Mouse (Mus musculus): ENCODE data around the gene Ubr3.
"Not testable (repeated sequence)": the region's sequence is repeated elsewhere in the genome, so short reads cannot be mapped to it uniquely, and the experiment has no call there.

The Ubr3 gene

DNA sequence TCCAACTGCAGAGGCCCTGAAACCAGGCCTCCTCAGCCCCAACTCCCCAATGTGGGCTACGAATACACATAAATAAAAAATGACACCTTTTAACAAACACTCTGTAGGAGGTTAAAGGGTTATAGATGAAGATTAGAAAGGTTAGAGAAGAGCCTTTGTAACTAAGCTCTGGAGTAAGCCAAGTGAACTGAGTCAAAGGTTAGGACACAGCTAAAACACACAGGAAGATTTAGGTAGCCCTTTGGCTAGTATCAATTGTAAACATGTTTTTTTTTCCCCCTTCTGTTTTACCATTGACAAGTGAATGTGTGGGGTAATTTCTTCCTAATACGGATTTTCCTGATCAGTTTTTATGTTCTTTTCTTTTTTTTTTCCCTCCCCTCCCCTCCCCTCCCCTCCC lies 15.8 kb downstream of the Ubr3 start:
- no peak for DNase-seq

DNA sequence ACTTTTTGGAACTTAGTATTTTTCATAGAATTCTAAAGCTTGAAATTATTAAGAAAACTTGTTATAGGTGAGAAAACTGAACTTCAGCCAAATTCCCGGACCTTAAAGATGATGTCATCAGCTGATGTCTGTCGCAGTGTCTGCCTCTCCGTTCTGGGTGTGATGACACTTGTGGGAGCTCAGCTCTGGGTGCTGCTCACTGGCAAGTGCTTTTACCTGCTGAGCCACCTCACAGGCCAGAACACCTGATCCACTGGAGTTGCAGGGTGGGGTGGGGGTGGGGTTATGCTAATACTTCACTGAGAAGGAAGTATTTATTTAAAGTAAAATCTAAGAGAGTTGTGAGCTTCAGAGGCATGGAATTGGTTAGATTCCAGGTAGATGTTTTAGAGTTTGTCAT lies 20.3 kb downstream of the Ubr3 start:
- no peak for DNase-seq

DNA sequence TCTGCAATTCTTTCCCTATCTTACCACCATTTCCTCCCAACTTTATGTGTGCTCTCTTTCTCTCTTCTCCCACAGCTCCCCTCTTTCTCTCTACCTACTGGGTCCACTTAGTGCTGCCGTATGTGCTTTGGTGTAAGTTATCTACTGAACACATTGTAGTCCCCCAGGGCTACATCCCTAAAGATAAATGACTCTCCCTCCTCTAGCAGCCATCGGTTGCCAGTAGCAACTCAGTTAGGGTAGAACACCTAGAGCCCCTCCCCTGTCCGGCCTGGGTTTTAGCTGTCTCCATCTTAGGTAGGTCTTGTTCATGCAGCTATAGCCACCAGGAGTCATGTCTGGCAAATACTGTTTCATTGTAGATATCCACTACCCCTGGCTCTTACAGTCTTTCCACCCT lies 27.9 kb downstream of the Ubr3 start:
- no peak for DNase-seq

DNA sequence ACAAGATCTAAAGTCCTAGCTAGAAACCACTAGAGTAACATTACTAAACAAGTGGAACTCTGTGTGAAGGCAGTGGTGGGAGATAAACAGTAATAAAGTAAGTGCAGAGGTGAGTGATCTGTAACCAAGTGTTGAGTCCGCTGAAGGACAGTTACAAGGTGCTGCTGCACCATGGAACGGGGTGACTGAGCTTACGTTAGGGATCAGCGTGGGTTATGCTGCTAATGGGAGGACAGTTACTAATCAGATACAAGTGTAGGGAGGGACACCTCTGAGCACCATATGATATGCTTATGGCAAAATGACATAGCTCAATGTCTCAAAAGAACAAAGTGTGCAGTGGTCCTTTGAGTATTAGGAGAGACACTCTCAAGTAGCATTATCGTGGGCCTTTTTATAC lies 39.3 kb downstream of the Ubr3 start:
- no peak for DNase-seq

DNA sequence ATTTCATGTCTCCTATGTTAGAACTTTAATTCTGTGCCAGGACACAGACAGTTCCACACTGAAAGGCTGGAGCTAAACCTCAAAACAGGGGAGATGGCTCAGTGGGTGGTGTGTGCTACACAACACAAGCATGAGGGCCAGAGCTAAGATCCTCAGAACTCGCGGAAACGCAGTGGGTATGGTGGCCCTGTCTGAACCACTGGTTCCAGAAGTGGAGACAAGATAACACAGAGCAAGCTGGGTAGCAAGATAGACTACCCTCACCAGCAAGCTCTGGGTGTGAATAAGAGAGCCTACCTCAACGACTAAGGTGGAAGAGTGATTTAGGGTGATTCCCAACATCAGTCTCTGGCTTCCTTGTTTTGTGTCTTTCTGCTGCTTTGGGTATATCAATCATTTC lies 42.2 kb downstream of the Ubr3 start:
- DNase-seq: no peak

DNA sequence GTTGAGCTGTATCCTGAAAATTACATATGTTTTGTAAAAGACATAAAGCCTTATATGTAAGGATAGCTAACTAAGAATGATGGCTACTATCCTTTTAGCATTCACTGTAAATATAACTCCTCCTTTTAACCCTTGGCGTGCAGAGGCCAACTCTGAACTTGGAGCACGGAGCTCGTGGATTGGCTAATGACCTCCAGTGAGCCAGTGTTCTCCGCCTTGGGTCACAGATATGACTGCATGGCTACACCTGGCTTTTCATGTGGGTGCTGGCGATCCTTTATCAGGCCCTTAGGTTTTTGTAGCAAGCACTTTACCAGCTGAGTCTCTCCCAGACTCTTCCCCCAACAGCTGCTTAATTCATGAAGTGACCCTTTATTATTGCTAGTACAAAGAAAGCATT lies 42.6 kb downstream of the Ubr3 start:
- DNase-seq: no peak

DNA sequence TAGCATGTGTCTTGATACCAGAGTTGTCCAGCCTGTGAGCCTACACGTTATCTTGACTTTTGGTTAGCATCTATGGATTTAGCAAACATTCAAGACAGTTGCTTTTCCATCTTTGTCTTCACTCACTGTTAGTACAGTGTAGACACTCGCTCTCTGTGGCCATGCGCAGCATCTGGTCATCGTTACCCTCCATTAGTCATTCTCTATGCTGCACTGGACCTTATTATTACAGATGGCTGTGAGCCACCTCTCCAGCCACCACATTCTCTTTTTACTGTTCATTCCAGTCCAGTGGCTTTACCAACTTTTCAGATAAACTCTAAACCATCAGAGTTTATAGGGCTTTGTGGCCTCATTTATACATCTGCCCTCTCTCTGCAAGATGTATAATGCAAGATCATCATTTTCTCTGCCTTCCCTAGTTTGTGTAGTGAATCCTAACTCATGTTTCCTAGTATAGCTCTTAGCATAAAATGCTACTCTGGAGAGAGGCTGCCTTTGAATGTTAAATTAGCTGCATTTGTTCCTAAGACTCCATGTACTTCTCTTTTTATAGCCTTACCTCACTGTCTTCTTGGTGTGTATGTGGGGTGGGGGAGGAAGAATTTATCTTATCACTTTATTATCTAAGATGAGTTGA lies 44.5 kb downstream of the Ubr3 start:
- peak; percentile 7 to 13 for DNase-seq

DNA sequence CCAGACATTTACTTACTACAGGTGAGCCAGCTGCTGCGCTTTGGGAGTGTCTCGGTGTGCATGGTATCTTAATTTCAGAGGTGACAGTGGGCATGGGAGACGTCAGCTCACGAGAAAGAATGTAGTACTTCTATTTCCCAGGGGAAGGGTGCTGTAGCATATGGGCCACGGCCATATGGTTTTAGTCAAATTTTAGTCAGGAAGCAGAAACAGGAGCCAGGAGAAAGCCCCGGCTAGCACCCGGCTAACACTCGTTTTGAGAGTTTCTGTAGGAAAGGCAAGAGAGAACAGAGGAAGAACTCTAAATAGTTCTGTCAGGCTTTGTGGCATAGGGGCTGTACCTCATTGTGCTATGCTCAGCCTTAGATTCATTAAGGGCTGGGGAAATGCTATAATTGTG lies 55.8 kb downstream of the Ubr3 start:
- no peak for DNase-seq

DNA sequence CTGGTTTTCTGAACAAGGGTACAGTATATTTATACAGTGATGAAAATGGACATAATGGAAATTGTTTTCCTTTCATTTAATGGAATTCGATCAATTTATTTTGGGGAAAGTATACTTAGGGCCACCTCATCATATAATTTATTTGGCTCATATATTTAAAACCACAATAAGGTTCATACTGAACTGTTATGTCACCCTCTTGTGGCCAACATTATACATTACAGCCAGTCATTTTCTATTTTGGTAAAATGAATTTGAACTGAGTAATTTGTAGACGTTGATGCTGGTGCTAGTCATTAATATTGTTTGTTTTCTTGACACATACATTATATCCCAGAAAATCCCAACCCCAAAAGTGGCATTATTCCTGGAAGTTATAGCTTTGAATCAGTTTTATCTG lies 58.6 kb downstream of the Ubr3 start:
- DNase-seq: peak in 1 of 2 experiments; percentile 44

DNA sequence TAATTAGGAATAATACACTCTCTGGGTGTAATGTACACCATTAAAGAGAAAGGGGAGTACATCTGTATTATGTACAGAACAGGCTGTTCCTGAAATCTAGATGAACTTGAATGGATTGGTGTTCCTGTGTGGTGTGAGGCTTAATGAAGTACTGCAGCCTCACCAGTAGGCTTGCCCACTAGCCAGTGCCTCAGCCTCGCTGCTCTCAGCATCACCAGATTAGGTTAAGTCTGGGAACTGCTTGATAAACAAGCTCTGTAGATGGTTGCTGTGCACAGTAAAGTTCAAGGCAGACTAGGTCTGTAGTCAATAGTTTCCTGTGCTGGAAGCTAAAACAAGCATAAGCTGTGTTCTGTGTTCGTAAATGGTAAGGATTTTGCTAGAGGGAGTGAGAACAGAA lies 60.6 kb downstream of the Ubr3 start:
- DNase-seq: no peak

DNA sequence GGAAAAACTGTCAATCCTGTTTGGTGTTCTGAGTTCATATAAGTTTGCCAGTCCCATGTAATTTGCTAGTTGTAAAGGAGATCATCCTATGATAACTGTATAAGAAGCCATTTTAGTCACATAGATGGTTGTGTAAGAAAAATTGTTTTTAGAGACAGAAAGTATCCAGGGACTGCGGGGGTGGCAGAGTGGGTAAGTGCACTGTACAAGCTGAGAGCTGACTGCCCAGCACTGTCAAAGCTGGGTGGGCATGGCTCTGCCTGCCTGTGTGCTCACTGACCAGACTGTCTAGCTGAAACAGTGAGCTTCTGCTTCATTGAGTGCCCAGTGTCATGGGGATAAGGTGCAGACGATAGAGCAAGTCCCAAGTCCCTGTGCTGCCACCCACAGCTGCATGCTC lies 77.8 kb downstream of the Ubr3 start:
- DNase-seq: no peak

DNA sequence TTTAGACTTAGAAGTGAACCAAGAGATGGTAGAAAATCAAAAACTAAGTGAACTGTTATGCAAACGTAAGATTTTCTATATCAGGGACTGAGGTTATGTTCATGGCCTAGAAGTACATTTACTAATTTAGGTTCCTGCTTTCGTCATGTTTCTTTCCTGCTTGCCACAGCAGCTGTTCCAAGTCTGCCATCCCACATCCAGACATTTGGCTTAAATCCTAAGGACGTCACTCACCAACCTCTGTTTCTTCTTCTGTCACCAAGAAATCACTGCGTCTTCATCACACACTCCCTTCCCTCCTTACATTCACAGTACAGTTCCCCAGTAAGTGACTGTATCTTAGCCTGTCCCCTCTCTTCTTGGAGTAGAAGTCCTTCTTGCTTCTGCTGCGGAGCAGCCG lies 92.2 kb downstream of the Ubr3 start:
- DNase-seq: no peak

DNA sequence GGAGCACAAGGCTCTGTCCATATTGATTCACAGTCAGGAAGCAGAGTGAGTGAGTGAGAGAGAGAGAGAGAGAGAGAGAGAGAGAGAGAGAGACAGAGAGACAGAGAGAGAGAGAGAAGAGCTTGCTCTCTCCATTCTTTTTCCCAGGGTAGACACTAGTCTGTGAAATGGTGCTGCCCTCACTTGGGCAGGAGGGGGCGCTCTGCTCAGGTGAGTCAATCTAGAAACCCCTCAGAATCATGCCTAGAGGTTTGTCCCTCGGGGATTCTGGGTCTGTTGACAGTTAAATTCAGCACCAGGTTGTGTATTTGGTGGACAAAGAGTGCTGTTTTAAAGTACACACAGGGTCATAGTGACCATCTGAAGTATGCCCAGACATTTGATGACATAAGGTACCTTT lies 93.6 kb downstream of the Ubr3 start:
- DNase-seq: no peak

DNA sequence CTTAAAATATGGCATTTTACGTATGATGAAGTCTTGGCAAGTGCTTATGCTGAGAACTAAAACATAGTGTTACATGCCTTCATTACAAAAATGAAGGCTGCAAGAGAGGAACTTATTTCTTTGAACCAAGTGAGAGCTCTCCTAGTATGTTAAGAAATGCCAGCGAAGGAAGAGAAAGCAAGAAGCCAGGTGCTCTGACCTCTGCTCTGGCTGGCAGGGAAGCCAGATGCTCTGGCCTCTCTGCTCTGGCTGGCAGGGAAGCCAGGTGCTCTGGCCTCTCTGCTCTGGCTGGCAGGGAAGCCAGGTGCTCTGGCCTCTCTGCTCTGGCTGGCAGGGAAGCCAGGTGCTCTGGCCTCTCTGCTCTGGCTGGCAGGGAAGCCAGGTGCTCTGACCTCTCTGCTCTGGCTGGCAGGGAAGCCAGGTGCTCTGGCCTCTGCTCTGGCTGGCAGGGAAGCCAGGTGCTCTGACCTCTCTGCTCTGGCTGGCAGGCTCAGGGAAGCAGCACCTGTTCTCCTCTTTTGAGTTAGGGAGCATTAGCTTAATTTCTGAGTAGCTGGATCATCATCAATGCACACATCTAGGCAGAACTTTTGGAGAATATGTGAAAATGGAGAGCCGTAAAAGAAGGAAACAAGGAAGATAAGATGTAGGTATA lies 97.2 kb downstream of the Ubr3 start:
- DNase-seq: not testable (repeated sequence)

DNA sequence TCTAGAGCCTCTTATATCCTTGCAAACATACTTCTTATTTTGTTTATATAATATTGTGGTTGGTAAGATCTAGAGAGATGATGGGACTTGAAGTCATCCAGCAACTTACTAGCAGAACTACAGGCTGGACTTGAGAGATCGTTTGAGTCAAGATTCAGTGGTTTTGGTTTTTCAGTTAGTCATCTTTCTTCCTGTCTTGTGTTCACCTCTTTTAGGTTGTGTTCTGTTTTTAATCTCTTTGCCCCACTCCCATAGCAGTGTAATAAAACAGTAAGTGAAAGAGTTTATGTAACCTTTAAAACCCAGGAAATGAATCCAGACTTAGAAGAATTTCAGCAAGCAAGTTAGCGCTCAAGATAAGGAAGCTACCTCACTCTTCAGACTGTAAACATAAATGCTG lies 97.7 kb downstream of the Ubr3 start:
- DNase-seq: no peak

DNA sequence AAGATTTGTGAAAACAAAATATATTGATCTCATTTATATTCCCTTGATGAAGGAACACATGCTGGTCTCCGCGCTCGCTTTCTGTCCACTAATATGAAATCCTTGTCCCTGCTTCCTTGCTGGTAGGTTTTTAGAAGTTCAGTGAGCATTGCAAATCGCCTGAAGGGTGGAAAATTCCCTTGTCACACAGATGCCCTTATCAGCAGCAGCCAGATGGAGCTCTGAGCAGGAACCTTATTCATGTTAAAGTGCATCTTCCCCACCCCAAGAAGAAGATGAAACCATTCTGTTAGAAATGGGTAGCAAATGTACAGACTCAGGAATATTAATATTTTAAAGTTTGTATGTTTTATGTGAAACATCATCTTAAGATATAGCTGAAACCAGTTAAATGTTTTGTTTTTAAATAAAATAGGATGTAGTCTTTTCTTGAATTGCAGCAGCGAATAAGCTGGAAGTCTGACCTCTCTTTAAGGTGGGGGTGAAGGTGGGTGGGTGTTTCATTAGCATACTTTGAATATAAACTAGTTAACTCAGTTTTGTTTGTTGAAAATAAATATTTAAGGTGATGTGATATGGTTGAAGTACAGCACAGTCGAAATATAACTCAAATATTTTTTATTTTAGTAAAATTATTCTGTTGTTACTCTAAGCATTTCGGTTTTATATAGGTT lies 102.2 kb downstream of the Ubr3 start:
- DNase-seq: peak; percentile 39 to 52

DNA sequence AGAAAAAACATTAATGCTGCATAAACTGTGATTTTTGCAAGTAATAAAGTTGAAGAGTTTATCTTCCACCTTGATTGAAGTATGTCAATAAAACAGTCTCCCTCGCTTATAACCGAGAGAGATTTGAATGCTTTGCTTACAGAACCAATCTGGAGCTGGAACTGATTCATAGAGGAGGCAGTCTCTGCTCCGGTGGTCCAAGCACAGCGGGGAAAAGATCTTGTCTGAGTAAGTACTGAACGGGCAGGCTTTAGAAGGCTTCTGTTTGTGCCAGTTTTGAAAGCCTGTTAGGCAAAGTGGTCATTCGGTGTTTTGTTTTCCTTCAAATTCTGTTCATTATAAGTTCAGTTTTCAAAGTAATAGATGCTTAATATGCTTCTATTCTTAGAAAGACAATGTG lies 103.3 kb downstream of the Ubr3 start:
- peak; percentile 51 to 71 for DNase-seq

DNA sequence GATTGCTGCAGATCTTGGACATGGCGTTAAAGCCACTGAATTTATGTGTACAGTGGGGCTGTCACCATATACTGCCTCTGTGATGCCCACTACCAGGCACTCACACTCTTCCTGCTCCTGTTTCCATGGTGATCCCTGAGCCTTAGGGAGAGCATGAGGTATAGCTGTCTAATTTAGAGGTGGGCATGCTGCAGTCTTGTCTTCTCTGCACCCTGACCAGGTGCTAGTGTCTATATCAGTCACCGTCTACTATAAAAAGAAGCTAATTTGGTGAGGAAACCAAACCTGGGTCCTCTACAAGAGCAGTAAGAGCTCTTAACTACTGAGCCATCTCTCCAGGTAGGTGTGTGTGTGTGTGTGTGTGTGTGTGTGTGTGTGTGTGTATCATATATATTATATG lies 109.4 kb downstream of the Ubr3 start:
- no peak for DNase-seq

DNA sequence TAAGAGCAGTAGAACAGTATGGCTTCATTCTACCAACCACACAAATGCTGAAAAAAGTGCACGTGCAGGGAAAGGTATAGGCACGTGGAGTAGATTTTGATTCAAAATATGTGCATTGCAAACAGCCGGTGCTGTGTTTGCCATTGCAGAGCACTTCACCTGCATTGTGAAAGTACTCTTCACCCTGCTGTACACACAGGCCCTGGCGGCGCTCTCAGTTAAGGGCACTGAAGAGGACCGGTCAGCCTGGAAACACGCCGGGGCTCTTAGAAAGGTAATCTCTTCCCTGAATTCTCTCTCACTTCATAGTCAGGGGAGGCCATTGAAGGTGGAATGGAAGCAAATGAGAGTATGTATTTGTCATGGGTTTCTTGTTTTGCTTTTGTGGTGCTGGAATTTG lies 115.9 kb downstream of the Ubr3 start:
- no peak for DNase-seq

DNA sequence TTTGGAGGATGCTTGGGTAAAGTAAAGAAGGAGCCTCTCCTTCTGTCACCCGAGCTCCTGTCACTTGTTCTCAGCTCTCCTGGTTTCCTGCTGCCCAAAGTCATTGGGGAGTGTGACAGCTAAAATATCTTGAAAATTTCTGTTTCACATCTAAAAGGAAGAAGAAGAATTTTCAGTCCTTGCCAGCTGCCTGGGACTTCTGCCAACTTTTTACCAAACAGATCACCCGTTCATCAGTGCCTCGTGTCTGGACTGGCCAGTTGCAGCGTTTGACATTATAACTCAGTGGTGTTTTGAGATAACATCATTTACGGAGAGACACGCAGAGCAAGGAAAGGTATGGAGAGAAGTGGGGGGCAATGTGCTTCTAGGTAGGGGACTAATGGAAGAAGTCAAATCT lies 121.2 kb downstream of the Ubr3 start:
- DNase-seq: peak; percentile 58 to 63

DNA sequence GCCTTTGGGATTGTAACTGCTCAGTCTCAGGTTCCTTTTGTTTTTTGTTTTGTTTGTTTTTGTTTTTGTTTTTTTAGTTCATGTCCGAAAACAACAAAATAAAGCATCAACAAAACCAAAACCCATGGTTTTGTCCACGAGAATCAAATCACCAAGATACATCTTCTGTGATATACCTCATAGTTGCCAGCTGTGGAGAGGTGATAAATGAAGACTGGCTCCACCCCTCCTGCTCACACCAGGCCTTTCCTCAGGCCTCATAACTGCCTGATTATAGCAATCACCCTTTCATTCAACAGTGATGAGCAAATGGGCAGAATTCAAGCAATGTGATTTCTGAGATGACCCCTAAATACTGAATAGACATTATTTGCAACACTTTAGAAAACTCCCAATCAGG lies 127.4 kb downstream of the Ubr3 start:
- no peak for DNase-seq

DNA sequence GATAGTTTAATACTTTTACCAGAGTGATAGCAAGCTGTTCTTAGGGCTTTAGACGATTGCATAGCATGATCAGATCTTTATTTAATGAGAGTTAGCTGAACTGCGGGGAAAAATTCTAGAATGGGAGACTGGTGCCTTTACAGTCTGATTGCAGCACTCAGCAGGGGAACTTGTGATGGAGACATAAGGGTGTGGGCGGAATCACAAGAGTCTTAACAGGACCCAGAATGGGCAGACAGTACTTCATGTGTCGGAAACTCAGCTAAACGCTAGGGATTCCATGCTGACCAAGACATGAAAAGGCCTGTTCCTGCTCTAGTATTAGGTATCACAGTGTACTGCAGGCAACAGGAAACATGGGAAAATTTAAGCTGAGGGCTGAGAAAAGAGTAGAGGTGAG lies 128.7 kb downstream of the Ubr3 start:
- no peak for DNase-seq

DNA sequence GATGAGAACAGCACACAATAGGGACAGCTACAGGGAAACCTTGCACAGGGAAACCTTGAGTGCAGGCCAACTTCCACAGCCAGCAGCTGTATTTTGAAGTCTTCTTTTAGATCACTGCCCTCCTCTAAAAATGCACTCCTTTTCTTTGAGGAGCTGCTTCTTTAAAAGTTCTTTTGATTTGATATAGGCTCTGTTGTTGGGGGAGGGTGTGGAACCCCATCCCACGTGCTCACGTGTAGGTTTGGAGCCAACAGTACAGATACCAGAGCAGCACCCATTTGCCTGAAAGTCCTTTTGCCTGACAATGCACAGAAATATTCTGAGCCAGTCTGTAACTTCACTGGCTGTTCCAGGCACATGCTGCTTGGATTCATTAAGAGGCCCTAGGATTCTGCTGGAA lies 134.4 kb downstream of the Ubr3 start:
- DNase-seq: no peak

DNA sequence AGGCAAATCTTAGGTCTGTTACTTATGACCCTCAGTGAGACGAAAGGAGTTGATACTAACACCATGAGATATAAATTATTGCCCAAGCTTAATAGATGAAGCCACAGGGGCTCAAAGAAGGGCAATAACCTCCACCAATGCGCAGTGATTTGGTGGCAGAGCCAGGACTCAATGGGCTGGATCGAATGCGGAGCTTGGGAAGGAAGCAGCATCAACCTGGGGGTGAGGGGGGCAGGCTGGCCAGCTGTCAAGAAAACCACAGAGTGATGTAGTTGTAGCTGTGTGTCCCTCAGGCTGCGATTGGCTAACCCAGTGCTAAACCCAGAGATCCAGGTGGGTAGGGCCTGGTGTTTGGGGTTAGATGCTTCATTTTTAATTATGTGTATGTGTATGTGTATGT lies 137.8 kb downstream of the Ubr3 start:
- DNase-seq: no peak

DNA sequence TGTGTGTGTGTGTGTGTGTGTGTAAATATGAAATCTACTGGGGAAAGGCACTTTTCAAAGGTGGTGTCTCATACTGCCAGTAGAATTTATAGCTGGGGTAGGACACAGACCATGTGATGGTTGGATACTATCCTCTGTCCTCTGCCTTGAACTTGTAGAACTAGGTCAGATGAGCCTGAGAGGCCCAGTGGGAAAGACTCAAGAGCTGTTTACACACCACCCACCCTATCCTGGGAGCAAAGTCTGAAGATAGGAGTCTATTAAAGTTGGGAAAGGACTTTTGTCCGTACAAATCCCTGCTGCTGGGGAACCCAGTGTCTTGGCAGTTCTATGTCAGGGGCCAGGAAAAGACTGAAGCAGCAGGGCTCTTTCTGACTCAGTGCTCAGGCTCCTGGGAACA lies 138.3 kb downstream of the Ubr3 start:
- no peak for DNase-seq
